Mouse (Mus musculus) left cerebral cortex, adult 11 months (tissue): ENCODE results near the gene Tspan2.

Experiments
- DNase-seq: peaks from one replicate; pipeline ENCODE4 v3.0.0; 2022; ENCODE audit warnings: low spot score

Gene Tspan2

GRCm38 (mm10) chr3:102734313-102735030 is at the start of gene Tspan2:
Gene Tspan2, plus strand, starts transcription at chr3:102734529.
- DNase-seq, result no peak

GRCm38 (mm10) chr3:102686861-102687260 is 47.5 kb upstream of the Tspan2 start:
- no peak for DNase-seq

- DNase-seq, result no peak
Measured at GRCm38 (mm10) chr3:102687852-102688251, 46.5 kb upstream of the Tspan2 start.

GRCm38 (mm10) chr3:102691802-102692484 is 42.4 kb upstream of the Tspan2 start:
- DNase-seq, result peak; percentile 63

GRCm38 (mm10) chr3:102692758-102693325 is 41.5 kb upstream of the Tspan2 start:
- no peak for DNase-seq

- DNase-seq, result no peak
Measured at GRCm38 (mm10) chr3:102698127-102698526, 36.2 kb upstream of the Tspan2 start.

GRCm38 (mm10) chr3:102701303-102701702 is 33.0 kb upstream of the Tspan2 start:
- no peak for DNase-seq

- DNase-seq, result peak; percentile 47
Measured at GRCm38 (mm10) chr3:102701902-102702544, 32.3 kb upstream of the Tspan2 start.

- no peak for DNase-seq
Measured at GRCm38 (mm10) chr3:102704001-102704401, 30.3 kb upstream of the Tspan2 start.

- peak; percentile 31 for DNase-seq
Measured at GRCm38 (mm10) chr3:102708599-102708998, 25.7 kb upstream of the Tspan2 start.

- DNase-seq, result no peak
Measured at GRCm38 (mm10) chr3:102715066-102715584, 19.2 kb upstream of the Tspan2 start.

- no peak for DNase-seq
Measured at GRCm38 (mm10) chr3:102715839-102716238, 18.5 kb upstream of the Tspan2 start.

- DNase-seq, result no peak
Measured at GRCm38 (mm10) chr3:102717586-102718285, 16.6 kb upstream of the Tspan2 start.

- no peak for DNase-seq
Measured at GRCm38 (mm10) chr3:102723154-102723553, 11.2 kb upstream of the Tspan2 start.

GRCm38 (mm10) chr3:102723841-102724570 is 10.3 kb upstream of the Tspan2 start:
- DNase-seq, result no peak

- DNase-seq, result no peak
Measured at GRCm38 (mm10) chr3:102724798-102725459, 9.4 kb upstream of the Tspan2 start.

- no peak for DNase-seq
Measured at GRCm38 (mm10) chr3:102729416-102729815, 4.9 kb upstream of the Tspan2 start.

- no peak for DNase-seq
Measured at GRCm38 (mm10) chr3:102731112-102731511, 3.2 kb upstream of the Tspan2 start.

- DNase-seq, result no peak
Measured at GRCm38 (mm10) chr3:102732619-102733018, 1.7 kb upstream of the Tspan2 start.

- DNase-seq, result no peak
Measured at GRCm38 (mm10) chr3:102733050-102733449, 1.3 kb upstream of the Tspan2 start.

- DNase-seq, result no peak
Measured at GRCm38 (mm10) chr3:102733936-102734312, 405 bp upstream of the Tspan2 start.
